Mouse (Mus musculus) CH12.LX (cell line): Measurements from ENCODE around the gene Grb2. TPM values are rescaled to one million over a fixed set of nuclear protein-coding genes. Genes with fewer than 3 reads are reported as not detected.

Experiments used
- DNase-seq: peaks from one replicate; pipeline ENCODE4 v3.0.0-alpha.2; 2013; ENCODE audit errors: extremely low read depth
- H3K27ac ChIP-seq: 2 replicates; pipeline ENCODE4 v1.5.1; 2012; ENCODE audit warnings: low read depth, mild to moderate bottlenecking, control low read depth, moderate library complexity; ENCODE audit not compliant: insufficient read depth
- H3K27me3 ChIP-seq: replicated peaks from 2 replicates; pipeline ENCODE3; 2012; ENCODE audit warnings: inconsistent platforms
- H3K36me3 ChIP-seq, 2 experiments: replicated peaks in 1 of 2; 2 replicates each; pipeline versions ENCODE3 to v1.6.1; 2012; ENCODE audit warnings: inconsistent platforms in 1 of 2, low read length in 1 of 2, mild to moderate bottlenecking in 1 of 2, mixed read lengths in 1 of 2, moderate library complexity in 1 of 2; ENCODE audit not compliant: control insufficient read depth in 1 of 2, insufficient read depth in 1 of 2
- H3K4me1 ChIP-seq, 2 experiments: 2 replicates each; pipeline ENCODE4 v1.6.1; 2012; ENCODE audit warnings: inconsistent platforms in 1 of 2, moderate library complexity in 1 of 2; ENCODE audit not compliant: insufficient read depth in 2 of 2, control insufficient read depth in 1 of 2
- H3K4me2 ChIP-seq: 2 replicates; pipeline ENCODE4 v1.6.1; 2012; ENCODE audit warnings: low read depth, mild to moderate bottlenecking, control low read depth; ENCODE audit not compliant: poor library complexity, insufficient read depth, severe bottlenecking
- H3K4me3 ChIP-seq, 3 experiments: fragments of 150-350 bp in 1 of 3; sonication (generic) in 1 of 3; replicated peaks in 1 of 3; 2 replicates each; pipeline versions ENCODE3 to v1.5.1; 2011 to 2012; ENCODE audit warnings: low read depth in 2 of 3, low read length in 2 of 3, mild to moderate bottlenecking in 2 of 3, moderate library complexity in 2 of 3, control low read depth in 1 of 3, improper control_type of control experiment in 1 of 3, inconsistent platforms in 1 of 3, mixed read lengths in 1 of 3; ENCODE audit not compliant: poor library complexity in 1 of 3
- H3K79me2 ChIP-seq: replicated peaks from 2 replicates; pipeline ENCODE4 v1.6.1; 2012; ENCODE audit warnings: mild to moderate bottlenecking, moderate library complexity; ENCODE audit not compliant: control insufficient read depth, poor library complexity, insufficient read depth, severe bottlenecking; ENCODE audit errors: extremely low read depth
- H3K9ac ChIP-seq: 2 replicates; pipeline ENCODE4 v1.6.1; 2012; ENCODE audit warnings: low read depth, mild to moderate bottlenecking, control low read depth, moderate library complexity; ENCODE audit not compliant: insufficient read depth
- H3K9me3 ChIP-seq: replicated peaks from 2 replicates; pipeline ENCODE3; 2012; ENCODE audit warnings: low read length, inconsistent platforms, mixed read lengths
- BHLHE40 ChIP-seq: IDR thresholded peaks from 2 replicates; pipeline ENCODE4 v1.6.1; 2011; ENCODE audit warnings: mild to moderate bottlenecking, low read depth, low read length, improper control_type of control experiment
- CHD1 ChIP-seq: IDR thresholded peaks from 2 replicates; pipeline ENCODE4 v1.6.1; 2012; ENCODE audit warnings: low read depth, low read length, improper control_type of control experiment, inconsistent platforms
- CHD2 ChIP-seq: IDR thresholded peaks from 2 replicates; pipeline ENCODE4 v1.6.1; 2011; ENCODE audit warnings: low read length, improper control_type of control experiment
- CTCF ChIP-seq, 2 experiments: IDR thresholded peaks in 1 of 2; conservative IDR thresholded peaks in 1 of 2; 2 replicates each; pipeline ENCODE4 v1.5.1; 2011 to 2012; ENCODE audit warnings: low read depth in 2 of 2, low read length in 2 of 2, improper control_type of control experiment in 1 of 2, inconsistent platforms in 1 of 2, mild to moderate bottlenecking in 1 of 2, moderate library complexity in 1 of 2
- ELF1 ChIP-seq: IDR thresholded peaks from 2 replicates; pipeline ENCODE4 v1.6.1; 2014; ENCODE audit warnings: low read depth, mild to moderate bottlenecking, inconsistent platforms, low read length, improper control_type of control experiment
- EP300 ChIP-seq: IDR thresholded peaks from 2 replicates; pipeline ENCODE4 v1.6.1; 2011; ENCODE audit warnings: low read length, improper control_type of control experiment
- ETS1 ChIP-seq: conservative IDR thresholded peaks from 2 replicates; pipeline ENCODE4 v1.6.1; 2012; ENCODE audit warnings: low read depth, mild to moderate bottlenecking, inconsistent platforms, low read length, improper control_type of control experiment, moderate library complexity
- GABPA ChIP-seq: IDR thresholded peaks from 2 replicates; pipeline ENCODE4 v1.6.1; 2012; ENCODE audit warnings: low read depth, low read length, improper control_type of control experiment, inconsistent platforms; ENCODE audit not compliant: insufficient replicate concordance
- HCFC1 ChIP-seq: IDR thresholded peaks from 2 replicates; pipeline ENCODE4 v1.6.1; 2012; ENCODE audit warnings: low read depth, mild to moderate bottlenecking, inconsistent platforms, low read length, improper control_type of control experiment
- IRF4 ChIP-seq: IDR thresholded peaks from 2 replicates; pipeline ENCODE4 v1.6.1; 2014; ENCODE audit warnings: low read depth, mild to moderate bottlenecking, inconsistent platforms, low read length, improper control_type of control experiment
- JUN ChIP-seq: IDR thresholded peaks from 2 replicates; pipeline ENCODE4 v1.6.1; 2011; ENCODE audit warnings: low read depth, mild to moderate bottlenecking, low read length, improper control_type of control experiment, moderate library complexity; ENCODE audit not compliant: insufficient read depth
- JUND ChIP-seq: conservative IDR thresholded peaks from 2 replicates; pipeline ENCODE4 v1.6.1; 2011; ENCODE audit warnings: low read depth, low read length, improper control_type of control experiment
- KAT2A ChIP-seq: IDR thresholded peaks from 2 replicates; pipeline ENCODE4 v1.6.1; 2012; ENCODE audit warnings: low read length, improper control_type of control experiment, inconsistent platforms; ENCODE audit not compliant: insufficient replicate concordance
- MAX ChIP-seq: IDR thresholded peaks from 2 replicates; pipeline ENCODE4 v1.6.1; 2011; ENCODE audit warnings: low read length, improper control_type of control experiment
- MAZ ChIP-seq: IDR thresholded peaks from 2 replicates; pipeline ENCODE4 v1.6.1; 2012; ENCODE audit warnings: low read depth, mild to moderate bottlenecking, inconsistent platforms, low read length, improper control_type of control experiment, moderate library complexity
- MEF2A ChIP-seq: IDR thresholded peaks from 2 replicates; pipeline ENCODE4 v1.6.1; 2014; ENCODE audit warnings: low read depth, mild to moderate bottlenecking, inconsistent platforms, low read length, improper control_type of control experiment, borderline replicate concordance
- MXI1 ChIP-seq: IDR thresholded peaks from 2 replicates; pipeline ENCODE4 v1.6.1; 2011; ENCODE audit warnings: mild to moderate bottlenecking, low read depth, low read length, improper control_type of control experiment
- MYC ChIP-seq: IDR thresholded peaks from 2 replicates; pipeline ENCODE4 v1.6.1; 2011; ENCODE audit warnings: low read depth, mild to moderate bottlenecking, improper control_type of control experiment, low read length
- NELFE ChIP-seq: IDR thresholded peaks from 2 replicates; pipeline ENCODE4 v1.6.1; 2011; ENCODE audit warnings: low read depth, low read length, improper control_type of control experiment
- NRF1 ChIP-seq: IDR thresholded peaks from 2 replicates; pipeline ENCODE4 v1.6.1; 2014; ENCODE audit warnings: low read depth, mild to moderate bottlenecking, inconsistent platforms, low read length, improper control_type of control experiment, moderate library complexity
- POLR2A ChIP-seq: IDR thresholded peaks from 2 replicates; pipeline ENCODE4 v1.6.1; 2011; ENCODE audit warnings: low read depth, mild to moderate bottlenecking, improper control_type of control experiment, low read length
- RAD21 ChIP-seq: IDR thresholded peaks from 2 replicates; pipeline ENCODE4 v1.6.1; 2011; ENCODE audit warnings: low read depth, mild to moderate bottlenecking, low read length, improper control_type of control experiment, moderate library complexity
- SIN3A ChIP-seq: IDR thresholded peaks from 2 replicates; pipeline ENCODE4 v1.6.1; 2012; ENCODE audit warnings: low read length, improper control_type of control experiment, inconsistent platforms
- TBP ChIP-seq: conservative IDR thresholded peaks from 2 replicates; pipeline ENCODE4 v1.6.1; 2011; ENCODE audit warnings: low read depth, low read length, improper control_type of control experiment
- TCF12 ChIP-seq: IDR thresholded peaks from 2 replicates; pipeline ENCODE4 v1.6.1; 2014; ENCODE audit warnings: low read depth, mild to moderate bottlenecking, inconsistent platforms, low read length, improper control_type of control experiment
- UBTF ChIP-seq: IDR thresholded peaks from 2 replicates; pipeline ENCODE4 v1.6.1; 2012; ENCODE audit warnings: low read depth, mild to moderate bottlenecking, inconsistent platforms, low read length, improper control_type of control experiment, moderate library complexity
- USF1 ChIP-seq: IDR thresholded peaks from 2 replicates; pipeline ENCODE4 v1.6.1; 2014; ENCODE audit warnings: low read depth, mild to moderate bottlenecking, inconsistent platforms, low read length, improper control_type of control experiment
- USF2 ChIP-seq: conservative IDR thresholded peaks from 2 replicates; pipeline ENCODE4 v1.6.1; 2011; ENCODE audit warnings: low read depth, low read length, improper control_type of control experiment
- ZMIZ1 ChIP-seq: IDR thresholded peaks from 2 replicates; pipeline ENCODE4 v1.6.1; 2012; ENCODE audit warnings: low read depth, mild to moderate bottlenecking, inconsistent platforms, low read length, improper control_type of control experiment
- ZNF384 ChIP-seq: IDR thresholded peaks from 2 replicates; pipeline ENCODE4 v1.6.1; 2012; ENCODE audit warnings: low read depth, low read length, improper control_type of control experiment, inconsistent platforms
- dilution Hi-C: fragments of 300-500 bp; cut with MboI; formaldehyde crosslinking; loops from 2 replicates; pipeline ENCODE4 v1.14.3; 2020; ENCODE audit warnings: low sequenced_read_pairs; ENCODE audit not compliant: extremely low pct_unique_long_range_greater_than_20kb, extremely low pct_ligation_motif_present
- in situ Hi-C: fragments of 300-500 bp; cut with MboI; formaldehyde crosslinking; loops from 3 replicates; pipeline ENCODE4 v1.14.3; 2019; ENCODE audit warnings: low sequenced_read_pairs, low pct_ligation_motif_present, low pct_unique_long_range_greater_than_20kb, mixed read lengths
- polyA plus RNA-seq: library from polyadenylated mRNA; unstranded; fragments of >175 nt; gene quantifications from 2 replicates; pipeline ENCODE4 v1.2.1, GENCODE M21; 2012; ENCODE audit warnings: low read depth; ENCODE audit not compliant: insufficient read length
- total RNA-seq, 2 experiments: library from RNA; depleted of rRNA; stranded (reverse); fragments of 300-350 nt in 1 of 2; fragments of >200 nt in 1 of 2; gene quantifications; 2 replicates each; pipeline ENCODE4 v1.2.3; 2012 to 2014

The Grb2 gene
- 63.6 and 67.7 TPM in 2 replicates for total RNA-seq (2012; rRNA removed)
- 110 and 117 TPM in 2 replicates for total RNA-seq (2014; rRNA removed)
- polyA plus RNA-seq, result 228 and 241 TPM in 2 replicates

- H3K27me3 ChIP-seq, result no peaks in the 10 kb centered on the region
Measured at GRCm38 (mm10) chr11:115708209-115708876, at the start of gene Grb2. Gene Grb2 (minus strand): TSS chr11:115708597.

DNA sequence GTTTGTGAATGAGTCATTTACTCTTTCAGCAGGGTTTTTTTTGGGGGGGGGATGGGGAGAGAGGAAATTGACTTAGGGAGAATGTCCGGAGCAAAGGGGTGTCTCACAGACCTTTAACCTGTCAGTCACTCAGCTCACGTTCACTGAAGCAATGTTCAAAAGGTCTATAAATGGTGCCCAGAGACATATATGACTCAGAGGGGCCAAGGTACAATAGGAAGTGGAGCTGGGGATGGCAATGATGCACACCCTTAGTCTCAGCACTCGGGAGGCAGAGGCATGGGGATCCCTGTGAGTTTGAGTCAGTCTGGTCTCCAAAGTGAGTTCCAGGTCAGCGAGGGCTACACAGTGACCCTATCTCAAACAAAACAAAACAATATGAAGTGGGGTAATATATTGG is 45.1 kb upstream of the Grb2 start:
- Histone ChIP-seq H3K9ac (no peak overlapping the region), H3K4me3 (no peak overlapping the region), H3K4me2 (no peak overlapping the region), H3K4me1 (no peaks in the 10 kb centered on the region; a peak in 1 of 4 replicates), H3K9me3 (peaks cover 3% of the 10 kb centered on the region), H3K27ac (no peak overlapping the region), H3K27me3 (peaks cover 5% of the 10 kb centered on the region)
- DNase-seq, result no peak
- TF ChIP-seq IRF4, result peak; percentile 42; the same call in 1 of the 2 replicates
- TF ChIP-seq EP300, result no peak
- TF ChIP-seq ZNF384, result peak; percentile 59
- peak; percentile 55 for TF ChIP-seq BHLHE40
- TF ChIP-seq, all 38 proteins: peak for 3
- H3K79me2 ChIP-seq, result no peaks in the 10 kb centered on the region
- no peaks in the 10 kb centered on the region for H3K36me3 ChIP-seq
- dilution Hi-C loops, result no loop called here
- in situ Hi-C loops, result no loop called here

More at GRCm38 (mm10) chr11:115708209-115708876, at the start of gene Grb2:
- peaks cover 50% of the 10 kb centered on the region for H3K79me2 ChIP-seq
- peaks cover 7% of the 10 kb centered on the region for H3K9me3 ChIP-seq
- H3K27ac ChIP-seq, result peak within 1 kb of the TSS; percentile 88
- DNase-seq, result peak; percentile 99
- TF ChIP-seq ETS1 (peak; percentile 31; the same call in 1 of the 2 replicates), TCF12 (peak; percentile 81), GABPA (no peak), KAT2A (peak; percentile 63; the same call in 1 of the 2 replicates), BHLHE40 (peak; percentile 50), POLR2A (peak; percentile 81), NRF1 (peak; percentile 95), ZNF384 (0 out of 2 replicates have a peak, but pooled peaks have one; percentile 30), CTCF (conservative IDR thresholded peaks at IDR 0.05 in 1 of 2, IDR thresholded peaks at IDR 0.05 in 1 of 2; ENCODE audit: low read depth in 2 of 2, low read length in 2 of 2) (no peak), MYC (peak; percentile 45; the same call in 1 of the 2 replicates), NELFE (peak; percentile 77), MAX (peak; percentile 42; the same call in 1 of the 2 replicates), ELF1 (peak; percentile 85), IRF4 (peak; percentile 44; the same call in 1 of the 2 replicates), MEF2A (peak; percentile 37; the same call in 1 of the 2 replicates), JUND (no peak), JUN (no peak), USF1 (peak; percentile 37), CHD2 (peak; percentile 98), CHD1 (no peak), RAD21 (no peak), ZMIZ1 (peak; percentile 83; the same call in 1 of the 2 replicates), MXI1 (peak; percentile 63), SIN3A (peak; percentile 76), TBP (0 out of 2 replicates have a peak, but pooled peaks have one; percentile 11), HCFC1 (peak; percentile 78), USF2 (no peak), MAZ (peak; percentile 81), UBTF (0 out of 2 replicates have a peak, but pooled peaks have one; percentile 14)
- peaks cover 16 to 49% of the 10 kb centered on the region in 2 experiments for H3K4me1 ChIP-seq
- H3K9ac ChIP-seq, result peak within 1 kb of the TSS; percentile 98
- peak within 1 kb of the TSS; percentile 86 to 99 (median 97) for H3K4me3 ChIP-seq
- dilution Hi-C loops (no loop called here), in situ Hi-C loops (no loop called here)
- peaks cover 7 to 18% of the 10 kb centered on the region in 2 experiments for H3K36me3 ChIP-seq
- H3K4me2 ChIP-seq, result peak within 1 kb of the TSS; percentile 92
